Mouse (Mus musculus) cerebellum, postnatal 14 days (tissue): ENCODE results near the gene Vmn2r57.
"Not testable (repeated sequence)": the region's sequence is repeated elsewhere in the genome, so short reads cannot be mapped to it uniquely, and the experiment has no call there.

ENCODE experiments used
- DNase-seq, 2 experiments: peaks; one replicate each; pipeline ENCODE4 v3.0.0; 2021; ENCODE audit warnings: mixed read lengths in 2 of 2

Gene Vmn2r57

DNA sequence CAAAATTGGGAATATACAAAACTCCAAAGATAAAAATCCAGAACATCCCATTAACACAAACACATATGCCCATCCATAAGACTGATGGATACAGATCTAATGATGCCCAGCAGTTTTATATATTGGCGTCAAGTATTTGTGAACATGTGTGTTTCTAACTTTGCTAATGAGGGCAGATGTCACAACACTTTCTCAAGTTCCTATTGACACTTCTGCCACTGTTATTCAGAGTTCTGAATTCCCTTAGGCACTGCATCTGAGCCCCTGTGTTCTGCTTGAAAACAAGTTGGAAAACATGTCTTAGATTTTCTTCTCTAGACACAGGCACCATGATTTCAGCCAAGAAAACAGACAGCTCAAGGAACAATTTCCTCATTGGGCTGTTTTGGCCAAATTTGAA is at the start of gene Vmn2r57:
Gene Vmn2r57, minus strand, starts transcription at position 101 of the 400 bp plus-strand sequence.
- DNase-seq: not testable (repeated sequence)

DNA sequence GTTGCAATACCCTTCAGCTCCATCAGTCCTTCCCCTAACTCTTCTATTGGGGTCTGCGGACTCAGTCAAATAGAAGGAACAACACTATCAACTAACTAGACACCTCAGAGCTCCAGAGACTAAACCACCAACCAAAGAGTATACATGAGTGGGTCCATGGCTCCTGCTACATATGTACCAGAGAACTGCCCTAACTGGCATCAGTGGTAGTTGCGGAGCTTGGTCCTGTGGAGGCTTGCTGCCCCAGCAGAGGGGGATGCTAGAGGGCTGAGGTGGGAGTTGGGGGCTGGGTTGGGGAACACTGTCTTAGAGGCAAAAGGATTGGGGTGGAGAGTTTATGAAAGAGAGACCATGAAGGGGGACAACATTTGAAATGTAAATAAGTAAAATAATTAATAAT is 49.4 kb upstream of the Vmn2r57 start:
- DNase-seq: peak in 1 of 2 experiments; percentile 15

DNA sequence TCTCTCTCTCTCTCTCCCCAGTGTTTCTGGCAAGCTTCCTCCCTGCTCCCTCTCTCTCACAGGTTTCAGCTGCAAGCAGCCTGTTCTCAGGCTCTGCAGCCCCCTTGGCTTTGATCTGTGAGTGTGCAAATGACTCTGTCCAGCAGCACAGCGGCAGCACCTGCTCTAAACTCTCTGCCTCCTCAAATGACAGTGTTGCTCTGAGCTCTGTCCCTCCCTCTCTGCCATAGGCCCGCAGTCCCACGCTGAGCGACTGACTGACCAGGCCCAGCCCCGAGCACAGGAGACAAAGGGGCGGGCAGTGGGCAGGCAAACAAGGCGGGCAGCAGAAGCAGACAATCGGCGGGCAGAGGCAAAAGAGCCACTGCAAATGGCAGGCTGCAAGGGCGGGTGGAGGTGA is 3.4 kb upstream of the Vmn2r57 start:
- peak in 1 of 2 experiments; percentile 0 for DNase-seq

DNA sequence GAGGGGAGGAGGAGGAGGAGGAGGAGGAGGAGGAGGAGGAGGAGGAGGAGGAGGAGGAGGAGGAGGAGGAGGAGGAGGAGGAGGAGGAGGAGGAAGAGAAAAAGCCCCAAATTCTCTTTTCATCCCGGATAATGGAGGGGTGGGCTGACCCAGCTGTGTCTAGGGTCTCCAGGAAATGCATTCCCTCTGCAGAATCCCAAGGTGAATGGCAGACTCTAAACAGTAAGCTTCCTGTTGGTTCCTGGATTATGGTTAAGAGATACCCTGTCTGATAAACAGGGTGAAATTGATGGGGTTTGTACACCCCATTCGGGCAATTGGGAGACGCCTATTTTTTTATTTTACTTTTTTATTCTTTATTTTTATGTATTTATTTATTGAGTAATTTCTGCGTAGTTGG is 54.4 kb downstream of the Vmn2r57 start:
- peak; percentile 3 to 13 for DNase-seq

DNA sequence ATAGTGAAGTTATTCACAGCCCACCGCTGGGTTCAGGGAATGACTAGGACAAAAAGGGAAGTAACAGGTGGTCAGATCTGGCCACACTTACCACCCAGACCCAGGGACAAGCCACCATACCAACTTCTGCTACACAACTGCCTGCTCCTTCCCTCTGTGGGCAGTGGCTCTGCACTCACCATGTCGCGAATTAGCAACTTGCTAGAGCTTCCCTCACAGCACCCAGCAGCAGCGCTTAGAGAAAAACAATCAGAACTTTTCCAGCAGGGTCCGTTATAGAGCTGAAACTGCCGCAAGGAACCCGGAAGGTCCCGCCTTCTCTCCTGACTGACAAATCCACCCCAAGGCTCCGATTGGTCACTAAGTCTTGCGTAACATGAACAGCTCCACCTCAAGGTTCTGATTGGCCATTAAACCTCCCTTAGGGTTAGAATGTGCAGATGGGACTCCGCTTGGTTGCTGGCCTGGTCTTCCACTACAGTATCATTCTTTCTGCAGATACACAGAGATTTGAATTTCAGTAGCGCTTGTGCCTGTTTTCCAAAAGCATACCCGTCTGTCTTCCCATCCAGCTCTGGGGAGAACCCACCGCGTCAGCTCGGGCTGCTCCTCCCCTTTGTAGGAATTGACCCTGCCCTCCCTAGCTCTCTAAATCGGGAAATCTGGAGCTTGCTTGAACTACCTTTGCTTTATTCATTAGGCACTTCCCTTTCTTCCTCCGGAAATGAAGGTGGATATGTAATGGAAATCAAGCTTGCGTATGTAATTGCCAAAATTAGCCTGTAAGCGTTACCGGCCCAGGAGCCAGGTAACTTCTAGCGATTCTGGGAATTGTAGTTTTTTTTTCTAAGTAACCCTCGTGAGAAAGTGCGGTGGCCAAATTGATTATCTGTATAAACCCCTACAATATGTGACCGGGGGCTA is 55.2 kb downstream of the Vmn2r57 start, which contains the start of gene AI987944:
Gene AI987944, minus strand, starts transcription at position 332 of the 924 bp plus-strand sequence.
- DNase-seq: peak; percentile 81 to 86
